Comparison of ENCODE assay signal across 9 mouse cellular contexts in the genomic region with DNA sequence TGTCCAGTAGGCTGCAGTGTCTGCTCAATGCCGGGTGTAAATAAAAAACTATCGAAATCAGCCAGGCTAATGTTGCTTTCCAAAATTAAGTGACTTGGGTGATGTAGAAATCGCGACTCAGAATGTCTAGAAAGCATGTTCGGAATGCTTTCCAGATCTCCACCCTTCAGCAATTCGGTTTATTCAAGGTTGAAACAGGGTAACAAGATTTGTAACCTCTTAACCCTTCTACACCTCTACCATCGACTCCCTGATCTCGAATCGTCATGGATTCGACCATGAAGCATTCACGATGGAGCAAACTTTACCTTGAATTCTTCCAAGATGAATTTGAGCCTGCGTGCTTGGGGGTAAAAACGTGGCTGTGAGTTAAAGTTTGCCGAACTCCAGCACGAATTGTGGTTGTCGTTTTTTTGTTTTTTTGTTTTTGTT. TPM values are rescaled to one million over a fixed set of nuclear protein-coding genes. Genes with fewer than 3 reads are reported as not detected.
A peak's percentile ranks its signal among the peaks of the same experiment; 100 is the strongest.
DNase-seq lines count a peak whose midpoint lies in the region; ATAC-seq and TF ChIP-seq lines count a peak whose summit lies in the region.
"Had no signal": no experiment of that assay in that cellular context is flagged by ENCODE, and none has a peak within 500 bp of the region (broad histone marks: within the 10 kb centered on the region; RNA-seq: fewer than 3 reads in every experiment).

No protein-coding gene starts in this region.

- H3K36me3 ChIP-seq in heart, embryonic 12.5 days = peaks cover 20% of the 10 kb centered on the region
- peaks cover 31% of the 10 kb centered on the region for H3K36me3 ChIP-seq in ES-Bruce4 (ENCODE audit: control insufficient read depth, insufficient read depth, low read length, poor library complexity, severe bottlenecking)
- H3K36me3 ChIP-seq in forebrain, embryonic 13.5 days (ENCODE audit: poor library complexity, severe bottlenecking) = peaks cover 19% of the 10 kb centered on the region
- H3K36me3 ChIP-seq in liver, embryonic 16.5 days (ENCODE audit: control insufficient read depth, insufficient read depth) = peaks cover 13% of the 10 kb centered on the region

- no peaks in the 10 kb centered on the region for H3K9me3 ChIP-seq in heart, embryonic 12.5 days (replicated peaks)
- no peaks in the 10 kb centered on the region for H3K9me3 ChIP-seq in ES-Bruce4 (replicated peaks; ENCODE audit: control insufficient read depth, insufficient read depth, low read length, poor library complexity, severe bottlenecking)
- H3K9me3 ChIP-seq in forebrain, embryonic 13.5 days (replicated peaks) = no peaks in the 10 kb centered on the region
- H3K9me3 ChIP-seq in liver, embryonic 16.5 days (replicated peaks; ENCODE audit: control insufficient read depth, low read length) = no peaks in the 10 kb centered on the region

- ATAC-seq in heart, embryonic 12.5 days (ENCODE audit: insufficient number of reproducible peaks, low FRiP score) = no peak
- no peak for ATAC-seq in forebrain, embryonic 13.5 days
- ATAC-seq in liver, embryonic 16.5 days (ENCODE audit: low read depth) = no peak; the same call in 1 of the 2 replicates

- DNase-seq in heart, adult 9 months (ENCODE audit: low spot score in 2 of 2) = no peak
- DNase-seq in right cerebral cortex, adult 2 months (ENCODE audit: low spot score in 2 of 2) = no peak
- DNase-seq in left cerebral cortex, adult 8-10 months (ENCODE audit: low spot score in 2 of 2) = no peak
- no peak for DNase-seq in Muller cell, postnatal 12 days (ENCODE audit: inconsistent ontology term)

- WGBS in heart, embryonic 12.5 days = 2% methylated on average over 16 of the region's 16 CpGs
- 3% methylated on average over 16 of the region's 16 CpGs for WGBS in forebrain, embryonic 13.5 days
- 1% methylated on average over 16 of the region's 16 CpGs for WGBS in liver, embryonic 16.5 days (ENCODE audit: insufficient replicate concordance)

- no peak for TF ChIP-seq CTCF in ES-Bruce4 (IDR thresholded peaks at IDR 0.05; ENCODE audit: low read depth, low read length)

- TF ChIP-seq EP300 in ES-Bruce4 (IDR thresholded peaks at IDR 0.05; ENCODE audit: insufficient read depth, low read depth, low read length) = no peak

- no peaks in the 10 kb centered on the region for H3K27me3 ChIP-seq in heart, embryonic 12.5 days (replicated peaks)
- H3K27me3 ChIP-seq in ES-Bruce4 (ENCODE audit: control insufficient read depth, insufficient read depth, low read length, poor library complexity, severe bottlenecking) = no peaks in the 10 kb centered on the region
- no peaks in the 10 kb centered on the region for H3K27me3 ChIP-seq in forebrain, embryonic 13.5 days
- H3K27me3 ChIP-seq in liver, embryonic 16.5 days (ENCODE audit: control insufficient read depth, insufficient read depth, low read depth, low read length) = no peaks in the 10 kb centered on the region

- H3K4me2 ChIP-seq in heart, embryonic 12.5 days = peak overlapping the region; percentile 78
- H3K4me2 ChIP-seq in forebrain, embryonic 13.5 days = peak overlapping the region; percentile 79
- H3K4me2 ChIP-seq in liver, embryonic 16.5 days (ENCODE audit: low read depth, low read length) = peak overlapping the region; percentile 82

- peak overlapping the region; percentile 90 for H3K27ac ChIP-seq in heart, embryonic 12.5 days (ENCODE audit: poor library complexity, severe bottlenecking)
- H3K27ac ChIP-seq in ES-Bruce4 (ENCODE audit: insufficient read depth, low read length) = peak overlapping the region; percentile 90
- peak overlapping the region; percentile 76 for H3K27ac ChIP-seq in forebrain, embryonic 13.5 days
- peak overlapping the region; percentile 89 for H3K27ac ChIP-seq in liver, embryonic 16.5 days (ENCODE audit: low read length)

- H3K4me3 ChIP-seq in heart, embryonic 12.5 days = peak overlapping the region; percentile 100
- peak overlapping the region; percentile 84 for H3K4me3 ChIP-seq in ES-Bruce4 (ENCODE audit: low read depth, low read length)
- peak overlapping the region; percentile 99 for H3K4me3 ChIP-seq in forebrain, embryonic 13.5 days
- H3K4me3 ChIP-seq in liver, embryonic 16.5 days (ENCODE audit: low read depth, low read length) = peak overlapping the region; percentile 94

- peaks cover 12% of the 10 kb centered on the region for H3K4me1 ChIP-seq in heart, embryonic 12.5 days (replicated peaks)
- H3K4me1 ChIP-seq in ES-Bruce4 (ENCODE audit: control insufficient read depth, insufficient read depth, low read length) = no peaks in the 10 kb centered on the region
- peaks cover 18% of the 10 kb centered on the region for H3K4me1 ChIP-seq in forebrain, embryonic 13.5 days
- H3K4me1 ChIP-seq in liver, embryonic 16.5 days (ENCODE audit: control insufficient read depth, low read depth, low read length) = peaks cover 9% of the 10 kb centered on the region

- TF ChIP-seq POLR2A in ES-Bruce4 (IDR thresholded peaks at IDR 0.05; ENCODE audit: insufficient read depth, low read length) = no peak

- peak overlapping the region; percentile 99 for H3K9ac ChIP-seq in heart, embryonic 12.5 days
- peak overlapping the region; percentile 100 for H3K9ac ChIP-seq in ES-Bruce4 (ENCODE audit: low read depth, poor library complexity, severe bottlenecking)
- peak overlapping the region; percentile 92 for H3K9ac ChIP-seq in forebrain, embryonic 13.5 days
- H3K9ac ChIP-seq in liver, embryonic 16.5 days (ENCODE audit: low read depth, low read length) = peak overlapping the region; percentile 94

RNA-seq across cellular contexts. Expression of a gene that starts 0.5 kb away (rescaled TPM):
- polyA plus RNA-seq in heart, embryonic 12.5 days (2016; fragmentation: Nextera tagmentation; extraction: Ambion mirVana) = 474 and 476 TPM in 2 replicates
- 1,083 and 1,169 TPM in 2 replicates for polyA plus RNA-seq in ES-Bruce4 (2011; ENCODE audit: insufficient read depth, insufficient read length, low read depth, missing spikeins)
- 669 and 719 TPM in 2 replicates for polyA plus RNA-seq in forebrain, embryonic 13.5 days (2015; fragmentation: Nextera tagmentation; extraction: Ambion mirVana)
- polyA plus RNA-seq in liver, embryonic 16.5 days (2015; fragmentation: Nextera tagmentation; extraction: Ambion mirVana) = 258 and 312 TPM in 2 replicates
- total RNA-seq in left cerebral cortex, adult 8-10 months (2022) = 100 to 1,000 TPM; 167 to 188 (median 185) TPM

RNA-seq across cellular contexts. Expression of a gene that starts 36.8 kb away (rescaled TPM):
- polyA plus RNA-seq in heart, embryonic 12.5 days (2016; fragmentation: Nextera tagmentation; extraction: Ambion mirVana) = 0.03 and 0.06 TPM in 2 replicates
- not detected in 2 replicates for polyA plus RNA-seq in ES-Bruce4 (2011; ENCODE audit: insufficient read depth, insufficient read length, low read depth, missing spikeins)
- 0.68 and 0.80 TPM in 2 replicates for polyA plus RNA-seq in forebrain, embryonic 13.5 days (2015; fragmentation: Nextera tagmentation; extraction: Ambion mirVana)
- polyA plus RNA-seq in liver, embryonic 16.5 days (2015; fragmentation: Nextera tagmentation; extraction: Ambion mirVana) = not detected in 2 replicates
- 1 to 10 TPM; 1.3 to 1.6 (median 1.5) TPM for total RNA-seq in left cerebral cortex, adult 8-10 months (2022)

RNA-seq across cellular contexts. Expression of a gene that starts 37.6 kb away (rescaled TPM):
- polyA plus RNA-seq in heart, embryonic 12.5 days (2016; fragmentation: Nextera tagmentation; extraction: Ambion mirVana) = not detected in 2 replicates
- not detected in 2 replicates for polyA plus RNA-seq in ES-Bruce4 (2011; ENCODE audit: insufficient read depth, insufficient read length, low read depth, missing spikeins)
- not detected in 2 replicates for polyA plus RNA-seq in forebrain, embryonic 13.5 days (2015; fragmentation: Nextera tagmentation; extraction: Ambion mirVana)
- polyA plus RNA-seq in liver, embryonic 16.5 days (2015; fragmentation: Nextera tagmentation; extraction: Ambion mirVana) = not detected in 2 replicates
- total RNA-seq in left cerebral cortex, adult 8-10 months (2022) = not detected
- total RNA-seq: left cerebral cortex, adult 18-20 months had no signal

RNA-seq across cellular contexts. Expression of a gene that starts 54.4 kb away (rescaled TPM):
- 16.1 and 18.5 TPM in 2 replicates for polyA plus RNA-seq in heart, embryonic 12.5 days (2016; fragmentation: Nextera tagmentation; extraction: Ambion mirVana)
- polyA plus RNA-seq in ES-Bruce4 (2011; ENCODE audit: insufficient read depth, insufficient read length, low read depth, missing spikeins) = 34.4 and 34.6 TPM in 2 replicates
- 43.3 and 45.8 TPM in 2 replicates for polyA plus RNA-seq in forebrain, embryonic 13.5 days (2015; fragmentation: Nextera tagmentation; extraction: Ambion mirVana)
- 6.6 and 6.7 TPM in 2 replicates for polyA plus RNA-seq in liver, embryonic 16.5 days (2015; fragmentation: Nextera tagmentation; extraction: Ambion mirVana)
- 10 to 100 TPM; 43.8 to 48.6 (median 47.9) TPM for total RNA-seq in left cerebral cortex, adult 8-10 months (2022)

RNA-seq across cellular contexts. Expression of a gene that starts 54.4 kb away (rescaled TPM):
- polyA plus RNA-seq in heart, embryonic 12.5 days (2016; fragmentation: Nextera tagmentation; extraction: Ambion mirVana) = 19.2 and 19.7 TPM in 2 replicates
- 47.6 and 48.3 TPM in 2 replicates for polyA plus RNA-seq in ES-Bruce4 (2011; ENCODE audit: insufficient read depth, insufficient read length, low read depth, missing spikeins)
- polyA plus RNA-seq in forebrain, embryonic 13.5 days (2015; fragmentation: Nextera tagmentation; extraction: Ambion mirVana) = 31.3 and 32.1 TPM in 2 replicates
- polyA plus RNA-seq in liver, embryonic 16.5 days (2015; fragmentation: Nextera tagmentation; extraction: Ambion mirVana) = 10.0 and 10.6 TPM in 2 replicates
- 10 to 100 TPM; 22.1 to 25.2 (median 24.3) TPM for total RNA-seq in left cerebral cortex, adult 8-10 months (2022)
